Mouse (Mus musculus): ENCODE data around the gene Sort1.

DNA sequence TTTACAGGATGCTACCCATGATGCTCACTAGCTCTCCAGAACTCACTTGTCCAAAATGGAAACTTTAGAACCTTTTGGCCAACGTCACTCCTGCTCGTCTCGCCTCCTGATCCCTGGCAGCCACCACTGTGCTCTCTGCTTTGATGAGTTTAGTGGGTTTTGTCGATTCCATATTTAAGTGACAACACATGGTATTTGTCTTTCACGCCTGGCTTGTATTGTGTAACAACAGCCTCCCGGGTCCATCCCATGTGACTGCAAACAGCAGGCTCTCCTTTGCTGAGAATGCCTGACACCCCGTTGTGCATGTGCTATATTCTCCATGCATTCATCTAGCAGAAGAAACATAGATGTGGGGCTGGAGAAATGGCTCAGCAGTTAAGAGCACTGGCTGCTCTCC is 58.3 kb downstream of the Sort1 start:
- no peak for TF ChIP-seq POLR2A (IDR thresholded peaks at IDR 0.05; ENCODE audit: insufficient read length, low read depth)
- no peak for TF ChIP-seq USF1 (IDR thresholded peaks at IDR 0.05; ENCODE audit: low read depth)
- no peak for TF ChIP-seq POLR2AphosphoS2 (IDR thresholded peaks at IDR 0.05; ENCODE audit: insufficient read length, low read depth)
- no peak for TF ChIP-seq MYOD1 (IDR thresholded peaks at IDR 0.05; ENCODE audit: control insufficient read depth in 1 of 3, insufficient read length in 2 of 3, low read depth in 2 of 3)
- no peak for TF ChIP-seq E2F4 (IDR thresholded peaks at IDR 0.05; ENCODE audit: insufficient read depth)
- no peak for TF ChIP-seq TCF3 (IDR thresholded peaks at IDR 0.05; ENCODE audit: insufficient read length, low read depth)
- TF ChIP-seq MAX (IDR thresholded peaks at IDR 0.05; ENCODE audit: low read depth): no peak
- TF ChIP-seq MYOG (IDR thresholded peaks at IDR 0.05; ENCODE audit: control insufficient read depth in 1 of 3, insufficient read depth in 1 of 3, insufficient read length in 2 of 3, low read depth in 2 of 3): no peak
- no peak for TF ChIP-seq CEBPB (IDR thresholded peaks at IDR 0.05; ENCODE audit: insufficient read depth, poor library complexity, severe bottlenecking)
- no peak for TF ChIP-seq SRF (IDR thresholded peaks at IDR 0.05; ENCODE audit: control insufficient read depth, insufficient read length, low read depth)
- no peak for TF ChIP-seq TCF12 (IDR thresholded peaks at IDR 0.05; ENCODE audit: insufficient read depth, poor library complexity, severe bottlenecking)
- TF ChIP-seq REST (IDR thresholded peaks at IDR 0.05; ENCODE audit: insufficient read depth, insufficient read length): no peak

Data from myocyte (in vitro differentiated cells).